Mouse (Mus musculus) midbrain, embryonic 14.5 days (tissue): ENCODE results near the gene Tmem42. TPM values are rescaled to one million over a fixed set of nuclear protein-coding genes. Genes with fewer than 3 reads are reported as not detected.

Experiments
- ATAC-seq: fragments of 200-750 bp; cut with Nextera tagmentation; 2 replicates; pipeline ENCODE4 v1.8.0; 2017; ENCODE audit warnings: moderate number of reproducible peaks, moderate library complexity; ENCODE audit not compliant: low FRiP score, low TSS enrichment
- DNase-seq: peaks from one replicate; pipeline ENCODE4 v3.0.0-alpha.2; 2015
- H3K27ac ChIP-seq: fragments of 300-500 bp; sonication (generic); replicated peaks from 2 replicates; pipeline ENCODE4 v1.5.1; 2014; ENCODE audit warnings: mild to moderate bottlenecking, low read depth, low read length, moderate library complexity
- H3K27me3 ChIP-seq: fragments of 300-500 bp; sonication (generic); 2 replicates; pipeline ENCODE4 v1.6.1; 2014; ENCODE audit warnings: low read length, control low read depth, mixed read lengths; ENCODE audit not compliant: control insufficient read depth, insufficient read depth
- H3K36me3 ChIP-seq: fragments of 300-500 bp; sonication (generic); 2 replicates; pipeline ENCODE4 v1.6.1; 2014; ENCODE audit warnings: low read length, control low read depth; ENCODE audit not compliant: control insufficient read depth, insufficient read depth
- H3K4me1 ChIP-seq: fragments of 300-500 bp; sonication (generic); 2 replicates; pipeline ENCODE4 v1.6.1; 2014; ENCODE audit warnings: mild to moderate bottlenecking, antibody characterized with exemption, low read length, control low read depth; ENCODE audit not compliant: control insufficient read depth, insufficient read depth
- H3K4me2 ChIP-seq: fragments of 300-500 bp; sonication (generic); 2 replicates; pipeline ENCODE4 v1.6.1; 2014; ENCODE audit warnings: mild to moderate bottlenecking, low read length, moderate library complexity
- H3K4me3 ChIP-seq: fragments of 300-500 bp; sonication (generic); replicated peaks from 2 replicates; pipeline ENCODE4 v1.5.1; 2014; ENCODE audit warnings: low read depth, low read length
- H3K9ac ChIP-seq: fragments of 300-500 bp; sonication (generic); replicated peaks from 2 replicates; pipeline ENCODE4 v1.6.1; 2014; ENCODE audit warnings: mild to moderate bottlenecking, low read length, moderate library complexity
- H3K9me3 ChIP-seq: fragments of 300-500 bp; sonication (generic); 2 replicates; pipeline ENCODE4 v1.6.1; 2016; ENCODE audit warnings: low read length, control low read depth, mixed read lengths; ENCODE audit not compliant: control insufficient read depth
- WGBS: fragments of 180-500 bp; shearing (Covaris S2); extraction: QIAGEN DNeasy Blood & Tissue Kit; methylation state at CpG from one replicate; pipeline ENCODE4 v1.1.7; 2014; 5-methylcytosine and 5-hydroxymethylcytosine counted together
- polyA plus RNA-seq: library from polyadenylated mRNA; unstranded; fragments of >200 nt; fragmentation: Nextera tagmentation; extraction: Ambion mirVana; gene quantifications from 2 replicates; pipeline ENCODE4 v1.2.1, GENCODE M21; 2014

Tmem42 gene
- 27.4 and 35.3 TPM in 2 replicates for polyA plus RNA-seq

- WGBS: under 1% methylated on average over 60 of the region's 69 CpGs
- H3K9ac ChIP-seq: peak within 1 kb of the TSS; percentile 79
- H3K9me3 ChIP-seq: no peaks in the 10 kb centered on the region
- H3K36me3 ChIP-seq: no peaks in the 10 kb centered on the region
- H3K4me3 ChIP-seq: peak within 1 kb of the TSS; percentile 71
- H3K27ac ChIP-seq: peak within 1 kb of the TSS; percentile 95
- ATAC-seq (peak; percentile 93), DNase-seq (peak; percentile 91)
- H3K4me2 ChIP-seq: peak within 1 kb of the TSS; percentile 63
- H3K4me1 ChIP-seq: peaks cover 14% of the 10 kb centered on the region
- no peaks in the 10 kb centered on the region for H3K27me3 ChIP-seq
Measured at GRCm38 (mm10) chr9:123020995-123021631, at the start of gene Tmem42. Gene Tmem42 (plus strand): TSS chr9:123021326.

- no peak overlapping the region for H3K9ac ChIP-seq
- WGBS: 95% methylated on average over 10 of the region's 10 CpGs
- no peak overlapping the region for H3K27ac ChIP-seq
- no peak for ATAC-seq
- H3K36me3 ChIP-seq: peaks cover 18% of the 10 kb centered on the region
- no peaks in the 10 kb centered on the region for H3K4me1 ChIP-seq
- H3K9me3 ChIP-seq: no peaks in the 10 kb centered on the region
- H3K4me3 ChIP-seq: no peak overlapping the region
- H3K27me3 ChIP-seq: no peaks in the 10 kb centered on the region
- DNase-seq: no peak
- H3K4me2 ChIP-seq: no peak overlapping the region
Measured at GRCm38 (mm10) chr9:122998406-122999192, 22.5 kb upstream of the Tmem42 start.

DNA sequence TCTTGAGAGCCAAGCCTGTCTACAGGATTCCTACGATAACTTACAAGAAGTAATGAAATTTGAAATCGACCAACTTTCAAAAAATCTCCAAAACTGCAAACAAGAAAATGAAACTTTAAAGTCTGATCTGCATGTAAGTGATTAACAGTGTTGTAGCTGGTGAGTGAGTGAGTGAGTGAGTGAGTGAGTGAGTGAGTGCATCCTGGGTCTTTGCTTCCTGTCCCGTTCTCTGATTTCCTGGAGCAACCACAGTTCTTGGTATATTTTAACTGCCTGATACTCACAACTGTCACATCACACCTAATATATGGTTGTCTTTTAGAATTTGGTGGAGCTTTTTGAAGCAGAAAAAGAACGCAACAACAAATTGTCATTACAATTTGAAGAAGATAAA lies 21.9 kb upstream of the Tmem42 start:
- no peak for ATAC-seq
- 95% methylated on average over 4 of the region's 4 CpGs for WGBS

DNA sequence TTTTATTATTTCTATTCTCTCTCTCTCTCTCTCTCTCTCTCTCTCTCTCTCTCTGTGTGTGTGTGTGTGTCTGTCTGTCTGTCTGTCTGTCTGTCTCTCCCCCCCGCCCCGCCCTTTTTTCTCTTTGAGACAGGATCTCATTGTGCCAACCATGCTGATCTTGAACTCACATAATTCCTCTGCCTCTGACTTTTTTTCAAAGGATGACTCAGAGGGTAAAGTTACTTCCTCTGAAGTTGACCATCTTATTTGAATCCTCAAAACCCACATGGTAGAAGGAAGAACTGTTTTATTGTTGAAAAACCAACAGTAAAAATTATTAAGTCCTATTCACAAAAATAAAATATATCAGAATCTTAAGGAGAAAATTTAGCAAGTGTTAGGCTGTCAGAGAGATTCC lies 16.4 kb upstream of the Tmem42 start:
- Histone ChIP-seq H3K4me1 (no peaks in the 10 kb centered on the region), H3K36me3 (peaks cover 15% of the 10 kb centered on the region), H3K4me3 (no peak overlapping the region), H3K9ac (no peak overlapping the region), H3K27ac (no peak overlapping the region), H3K9me3 (no peaks in the 10 kb centered on the region), H3K27me3 (no peaks in the 10 kb centered on the region), H3K4me2 (no peak overlapping the region)
- 97% methylated on average over 2 of the region's 2 CpGs for WGBS
- DNase-seq (no peak), ATAC-seq (no peak)

More for the DNA sequence above, 21.9 kb upstream of the Tmem42 start:
- H3K4me1 ChIP-seq: no peaks in the 10 kb centered on the region
- no peak overlapping the region for H3K4me2 ChIP-seq
- no peak for DNase-seq
- no peak overlapping the region for H3K9ac ChIP-seq
- no peak overlapping the region for H3K27ac ChIP-seq
- H3K36me3 ChIP-seq: peaks cover 18% of the 10 kb centered on the region
- H3K27me3 ChIP-seq: no peaks in the 10 kb centered on the region
- H3K9me3 ChIP-seq: no peaks in the 10 kb centered on the region
- H3K4me3 ChIP-seq: no peak overlapping the region

GRCm38 (mm10) chr9:123006071-123006470 lies 15.1 kb upstream of the Tmem42 start:
- no peak overlapping the region for H3K9ac ChIP-seq
- H3K9me3 ChIP-seq: no peaks in the 10 kb centered on the region
- H3K4me3 ChIP-seq: no peak overlapping the region
- no peak overlapping the region for H3K27ac ChIP-seq
- DNase-seq (peak; percentile 51), ATAC-seq (no peak)
- H3K27me3 ChIP-seq: no peaks in the 10 kb centered on the region
- H3K36me3 ChIP-seq: peaks cover 24% of the 10 kb centered on the region
- 80% methylated on average over 6 of the region's 6 CpGs for WGBS
- no peak overlapping the region for H3K4me2 ChIP-seq
- H3K4me1 ChIP-seq: no peaks in the 10 kb centered on the region

DNA sequence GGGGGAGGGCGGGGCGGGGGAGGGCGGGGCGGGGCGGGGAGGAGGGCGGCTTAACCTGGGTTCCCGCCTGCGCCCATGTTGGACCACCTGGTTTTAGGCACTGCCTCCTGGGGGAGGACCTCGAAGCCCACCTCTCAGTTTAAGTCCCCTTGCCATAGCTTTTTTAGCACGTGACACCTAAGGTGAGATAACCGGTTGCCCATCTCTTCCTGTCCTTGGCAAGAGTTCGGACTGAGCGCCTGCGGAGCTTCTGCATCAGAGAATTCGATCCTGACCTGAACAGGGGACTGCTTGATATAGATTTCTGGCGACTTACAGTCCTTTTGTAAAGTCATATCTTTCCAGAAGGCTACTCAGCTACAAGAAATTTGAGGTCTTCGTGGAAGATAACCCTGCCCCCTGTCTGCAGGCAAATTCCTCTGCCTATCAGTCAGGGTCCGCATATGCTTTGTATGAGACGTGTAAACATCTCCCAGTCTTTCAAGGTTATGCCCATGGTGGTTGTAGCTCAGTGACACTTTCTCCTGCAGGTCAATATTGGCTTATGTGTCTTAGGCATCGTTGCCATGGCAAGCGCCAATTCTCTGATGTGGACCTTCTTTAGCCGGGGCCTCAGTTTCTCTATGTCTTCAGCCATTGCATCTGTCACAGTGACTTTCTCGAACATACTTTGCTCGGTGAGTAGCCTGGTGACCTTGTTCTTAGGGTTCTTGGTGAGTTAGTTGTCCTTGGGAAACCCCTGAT lies 682 bp downstream of the Tmem42 start:
- Histone ChIP-seq H3K4me2 (peak overlapping the region; percentile 63), H3K9me3 (no peaks in the 10 kb centered on the region), H3K36me3 (no peaks in the 10 kb centered on the region), H3K4me1 (peaks cover 14% of the 10 kb centered on the region), H3K9ac (peak overlapping the region; percentile 79; the same call in 1 of the 2 replicates), H3K27me3 (no peaks in the 10 kb centered on the region), H3K27ac (peak overlapping the region; percentile 95; the same call in 1 of the 2 replicates), H3K4me3 (peak overlapping the region; percentile 71)
- ATAC-seq (peak; percentile 49; the same call in 1 of the 2 replicates), DNase-seq (peak; percentile 50)
- WGBS: 34% methylated on average over 21 of the region's 24 CpGs

GRCm38 (mm10) chr9:123024201-123024600 lies 3.1 kb downstream of the Tmem42 start:
- Histone ChIP-seq H3K36me3 (no peaks in the 10 kb centered on the region), H3K9ac (no peak overlapping the region), H3K4me1 (peaks cover 11% of the 10 kb centered on the region), H3K9me3 (no peaks in the 10 kb centered on the region), H3K4me3 (no peak overlapping the region), H3K27ac (no peak overlapping the region), H3K4me2 (no peak overlapping the region), H3K27me3 (no peaks in the 10 kb centered on the region)
- ATAC-seq (no peak), DNase-seq (no peak)
- 74% methylated on average over 2 of the region's 2 CpGs for WGBS

GRCm38 (mm10) chr9:123031496-123032246 lies 10.5 kb downstream of the Tmem42 start:
- Histone ChIP-seq H3K4me3 (no peak overlapping the region), H3K36me3 (no peaks in the 10 kb centered on the region), H3K27me3 (no peaks in the 10 kb centered on the region), H3K27ac (no peak overlapping the region), H3K4me2 (no peak overlapping the region), H3K9me3 (no peaks in the 10 kb centered on the region), H3K4me1 (no peaks in the 10 kb centered on the region), H3K9ac (no peak overlapping the region)
- DNase-seq: no peak
- 84% methylated on average over 13 of the region's 13 CpGs for WGBS
- ATAC-seq: no peak
